Mouse (Mus musculus) retina, postnatal 7 days (tissue): ENCODE data around the gene Phkb.

Source experiments
- DNase-seq: peaks from one replicate; pipeline ENCODE4 v3.0.0-alpha.2; 2012; ENCODE audit warnings: low read depth, low spot score

The Phkb gene

DNA sequence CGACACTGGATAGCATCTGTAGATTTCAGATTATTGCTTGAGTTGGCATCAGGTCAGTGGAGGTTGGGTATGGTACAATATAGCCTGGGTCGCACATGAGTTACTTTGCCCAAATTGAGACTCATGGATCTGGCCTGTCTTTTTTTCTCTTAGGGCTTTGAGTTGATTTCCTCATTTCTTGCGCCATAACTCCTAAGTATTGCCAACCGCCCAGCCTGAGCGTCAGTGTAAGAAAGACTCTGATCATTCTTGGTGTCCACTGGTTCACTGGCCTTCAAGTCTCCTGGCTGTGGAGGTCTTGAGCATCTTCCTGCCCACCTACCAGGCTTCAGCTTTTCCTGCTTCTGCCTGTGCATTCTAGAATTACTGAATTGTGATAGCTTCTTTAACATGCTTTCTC is 104.1 kb downstream of the Phkb start:
- no peak for DNase-seq

DNA sequence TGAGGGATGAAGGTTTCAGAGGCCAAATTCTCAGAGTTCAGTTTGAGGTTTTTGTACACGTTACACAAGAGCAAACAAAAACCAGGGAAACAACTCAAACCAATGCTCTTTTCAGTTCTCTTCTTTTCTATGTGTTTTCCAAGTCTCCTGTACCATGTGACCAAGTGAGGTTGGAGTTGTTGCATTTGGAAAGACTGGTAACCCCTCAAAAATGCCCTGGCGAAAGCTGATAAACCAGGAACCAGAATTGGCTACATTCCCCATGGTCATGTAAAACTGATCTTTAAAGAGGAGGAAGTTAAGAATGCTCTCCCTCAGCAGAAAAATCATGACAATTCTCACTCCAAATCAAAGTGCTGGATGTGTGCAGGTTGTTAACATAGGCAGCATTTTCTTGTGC is 117.6 kb downstream of the Phkb start:
- DNase-seq: no peak

DNA sequence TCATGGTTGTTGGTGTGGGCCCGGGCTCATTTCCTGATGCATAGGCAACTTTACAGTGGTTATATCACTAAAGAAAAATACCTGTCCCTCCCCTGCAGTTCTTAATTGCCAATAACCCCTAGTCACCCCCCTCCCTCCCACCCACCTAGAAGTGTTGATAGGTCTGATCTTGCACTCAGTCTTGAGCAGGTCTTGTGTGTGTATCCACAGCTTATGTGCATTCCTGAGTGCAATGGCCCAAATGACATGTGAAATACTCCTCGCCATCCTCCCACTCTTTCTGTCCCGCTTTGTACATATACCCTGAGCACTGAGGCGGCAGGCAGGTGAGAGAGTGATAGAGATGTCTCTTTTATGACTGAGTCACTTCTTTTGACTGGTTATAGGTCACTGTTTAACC is 119.1 kb downstream of the Phkb start:
- DNase-seq: no peak

DNA sequence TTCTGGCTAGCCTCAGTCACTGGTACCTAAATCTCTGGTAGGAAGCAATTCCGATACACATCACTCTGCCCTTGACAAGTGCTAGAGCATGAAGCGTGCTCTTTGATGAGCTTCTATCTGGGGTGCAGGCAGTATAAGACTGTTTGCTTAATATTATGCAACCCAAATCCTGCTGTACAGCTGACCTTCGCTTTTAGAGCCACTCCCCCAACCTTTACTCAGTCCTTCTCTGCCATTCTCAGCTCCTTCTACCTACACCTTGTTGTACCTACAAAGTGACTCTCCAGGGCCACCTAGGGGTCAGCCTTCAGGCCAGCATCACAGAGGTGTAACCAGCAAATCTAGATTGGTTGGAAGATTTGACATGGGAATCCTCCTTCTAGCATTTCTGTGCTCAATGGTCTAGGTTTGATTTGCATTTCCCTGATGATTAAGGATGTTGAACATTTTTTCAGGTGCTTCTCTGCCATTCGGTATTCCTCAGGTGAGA is 136.9 kb downstream of the Phkb start:
- DNase-seq: no peak

DNA sequence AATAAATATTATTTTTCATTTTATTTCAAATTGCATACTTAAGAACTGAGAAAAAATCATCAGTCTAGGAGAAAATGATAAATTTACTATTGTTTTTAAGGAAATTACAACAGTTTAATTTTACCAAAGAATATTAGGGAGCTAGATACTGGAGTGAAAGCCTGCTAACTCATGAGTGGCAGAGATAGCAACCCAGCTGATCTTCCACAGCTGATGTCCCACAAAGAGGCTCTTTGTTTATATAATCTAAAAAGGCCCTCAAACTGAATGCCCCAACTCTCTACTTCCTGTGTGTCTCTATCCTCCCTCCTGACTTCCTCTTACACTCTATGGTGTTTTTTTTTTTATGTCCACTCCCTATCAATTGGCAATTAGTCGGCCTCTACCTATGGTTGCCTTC is 152.2 kb downstream of the Phkb start:
- DNase-seq: no peak

DNA sequence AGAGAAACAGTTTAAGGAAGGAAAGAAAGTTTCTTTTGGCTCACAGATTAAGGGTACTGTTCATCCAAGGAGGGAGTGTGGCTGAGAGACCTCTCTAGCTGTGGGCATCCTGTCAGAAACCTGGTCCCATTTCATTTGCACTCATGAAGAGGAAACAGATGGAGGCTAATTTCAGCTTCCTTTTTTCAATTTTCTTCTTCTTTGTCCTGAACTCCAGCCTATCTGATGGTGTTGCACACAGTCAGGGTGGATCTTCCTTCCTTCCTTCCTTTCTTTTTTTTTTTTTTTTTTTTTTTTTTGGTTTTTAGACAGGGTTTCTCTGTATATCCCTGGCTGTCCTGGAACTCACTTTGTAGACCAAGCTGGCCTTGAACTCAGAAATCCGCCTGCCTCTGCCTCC is 152.9 kb downstream of the Phkb start:
- DNase-seq: no peak

DNA sequence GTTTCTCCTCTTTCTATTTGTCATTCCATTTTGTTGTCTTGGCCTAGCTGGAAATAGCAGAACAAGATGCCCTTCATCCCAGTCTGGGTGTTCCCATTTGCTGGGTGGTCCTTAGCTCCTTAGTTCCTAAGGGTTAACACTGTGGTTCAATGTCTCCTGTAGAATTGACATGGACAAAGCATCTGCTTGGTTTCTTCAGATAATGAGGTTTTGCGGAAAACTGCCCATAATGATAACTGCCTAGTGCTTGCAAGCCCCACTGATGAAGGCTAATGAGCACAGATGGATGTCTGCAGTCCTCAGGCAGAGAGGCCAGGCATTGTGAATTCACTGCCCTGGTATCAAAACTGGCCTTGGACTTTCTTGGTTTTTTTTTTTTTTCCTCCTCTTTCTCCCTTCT is 155.2 kb downstream of the Phkb start:
- no peak for DNase-seq

DNA sequence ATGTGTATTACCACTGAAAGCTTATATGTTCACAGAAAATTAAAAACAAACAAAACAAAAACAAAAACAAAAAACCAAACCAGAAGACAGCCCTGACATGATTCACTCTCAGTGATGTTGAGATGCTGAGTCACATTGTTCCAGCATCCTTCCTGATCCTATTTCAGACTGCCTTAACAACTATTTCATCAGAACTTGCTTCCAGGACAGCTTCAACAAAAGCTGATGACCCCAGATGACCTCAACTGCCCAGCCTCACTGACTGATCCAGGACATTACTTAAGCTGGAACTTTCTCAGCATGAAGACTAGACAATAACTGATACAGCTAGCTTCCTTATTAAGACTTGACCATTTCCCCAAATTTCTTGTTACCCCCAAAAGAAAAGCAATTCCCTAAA is 165.7 kb downstream of the Phkb start:
- no peak for DNase-seq

DNA sequence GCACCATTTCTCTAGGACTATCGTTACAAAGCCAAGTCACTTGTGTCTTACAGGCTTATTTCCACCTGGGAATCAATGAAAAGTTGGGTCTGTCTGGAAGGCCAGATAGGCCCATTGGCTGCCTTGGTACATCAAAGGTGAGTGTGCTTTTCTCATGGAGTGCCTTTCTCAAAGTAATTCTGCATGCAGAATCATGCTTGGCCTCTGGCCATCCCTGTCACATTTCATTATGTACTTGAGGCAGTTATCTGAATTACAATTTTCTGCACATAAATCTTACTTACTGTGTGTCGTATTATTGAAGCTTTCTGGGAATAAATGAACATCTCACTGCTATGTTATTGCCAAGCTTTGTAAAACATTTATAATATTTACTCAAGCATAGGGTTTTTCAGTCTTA is 176.0 kb downstream of the Phkb start:
- DNase-seq: no peak

DNA sequence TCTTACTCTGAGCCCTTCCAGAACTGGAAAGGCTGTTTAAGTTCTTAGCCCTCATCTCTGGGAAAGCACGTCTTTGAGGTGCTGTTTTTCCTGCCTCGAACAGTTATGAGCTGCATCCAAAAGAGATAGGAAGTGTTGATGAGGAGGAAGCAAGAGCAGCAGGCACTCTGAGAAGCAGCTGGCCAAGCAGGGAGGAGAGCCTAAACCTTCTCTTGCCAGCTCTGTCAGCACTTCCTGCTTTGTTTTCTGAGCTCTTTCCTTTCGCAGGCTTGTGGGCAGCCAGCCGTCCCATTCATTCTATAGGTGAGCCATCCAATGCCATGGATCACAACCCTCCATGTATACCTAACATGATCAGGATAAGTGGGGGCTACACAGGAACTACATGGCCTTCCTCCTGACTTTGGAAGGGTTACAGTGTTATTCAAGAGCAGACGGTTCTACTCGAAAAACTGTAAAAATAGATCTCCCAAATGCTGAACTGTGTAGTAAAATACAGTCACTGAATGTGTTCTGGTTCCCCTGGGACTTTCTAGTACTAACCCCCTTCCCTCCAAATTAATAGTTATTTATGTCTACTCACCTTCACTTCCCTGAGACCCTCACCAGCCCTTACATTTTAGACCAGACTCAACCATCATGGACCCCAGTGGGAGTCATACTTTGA is 188.0 kb downstream of the Phkb start:
- DNase-seq: no peak

DNA sequence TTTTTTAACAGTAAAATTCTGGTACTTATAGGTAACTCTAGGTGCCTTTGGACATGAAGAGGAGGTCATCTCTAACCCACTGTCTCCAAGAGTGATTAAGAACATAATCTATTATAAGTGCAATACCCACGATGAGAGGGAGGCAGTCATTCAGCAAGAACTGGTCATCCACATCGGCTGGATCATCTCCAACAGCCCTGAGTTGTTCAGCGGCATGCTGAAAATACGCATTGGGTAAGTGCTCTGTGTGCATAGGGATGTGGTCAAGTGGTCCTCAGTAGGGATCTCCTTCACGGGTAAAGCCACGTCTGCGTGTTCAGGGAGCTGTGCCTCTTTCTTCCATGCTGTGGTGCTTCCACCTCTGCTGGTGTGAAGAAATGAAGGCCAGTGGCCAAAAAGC is 188.7 kb downstream of the Phkb start:
- no peak for DNase-seq

DNA sequence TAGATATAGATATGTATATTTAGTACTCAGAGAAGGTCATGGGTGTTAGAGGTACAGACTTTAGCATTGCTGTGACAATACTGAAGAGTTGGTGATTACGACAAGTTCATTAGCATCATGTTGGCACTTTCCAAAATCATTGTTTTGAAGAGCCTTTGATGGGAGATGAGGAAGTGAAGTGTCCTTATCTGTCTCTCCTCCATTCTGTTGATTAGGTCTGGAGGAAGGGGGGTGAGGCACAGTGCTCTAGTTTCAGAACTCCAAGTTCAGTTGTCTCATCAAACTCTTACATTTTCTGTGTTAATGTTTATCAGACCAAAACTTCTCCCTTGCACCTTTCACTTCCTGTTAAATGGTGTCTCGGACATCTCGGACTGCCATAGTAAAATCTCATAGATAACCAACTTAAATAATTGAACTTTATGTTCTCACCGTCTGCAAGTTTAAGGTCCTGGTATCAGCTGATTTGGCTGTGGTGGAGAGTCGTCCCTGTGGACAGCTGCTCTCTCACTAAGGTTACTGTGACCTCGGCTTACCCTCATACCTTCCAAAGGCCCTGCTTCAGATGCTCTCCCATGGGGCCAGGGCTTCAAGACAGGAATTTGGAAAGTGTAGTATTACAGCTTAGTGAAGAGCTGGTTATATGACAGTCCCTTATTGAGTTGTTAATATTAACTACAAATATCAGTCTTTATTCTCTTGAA is 194.1 kb downstream of the Phkb start:
- DNase-seq: no peak

DNA sequence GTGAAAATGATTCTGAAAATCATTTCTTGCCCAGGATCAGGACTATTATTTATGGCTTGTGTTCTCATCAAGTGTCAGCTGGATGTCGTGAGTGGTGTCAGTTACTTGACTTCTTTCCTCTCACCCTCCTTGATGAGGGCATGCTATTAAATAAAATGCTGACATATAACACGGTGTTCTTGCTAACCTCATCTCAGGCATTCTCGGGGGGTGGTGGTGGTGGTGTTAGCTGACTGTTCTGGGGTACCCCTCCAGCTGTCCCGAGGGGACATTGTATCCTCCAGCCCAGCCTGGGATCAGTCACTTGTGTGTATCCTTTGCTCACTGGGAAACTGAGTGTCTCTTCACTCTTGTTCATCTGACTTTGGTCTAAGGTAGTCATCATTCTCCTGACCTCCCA is 194.6 kb downstream of the Phkb start:
- no peak for DNase-seq

DNA sequence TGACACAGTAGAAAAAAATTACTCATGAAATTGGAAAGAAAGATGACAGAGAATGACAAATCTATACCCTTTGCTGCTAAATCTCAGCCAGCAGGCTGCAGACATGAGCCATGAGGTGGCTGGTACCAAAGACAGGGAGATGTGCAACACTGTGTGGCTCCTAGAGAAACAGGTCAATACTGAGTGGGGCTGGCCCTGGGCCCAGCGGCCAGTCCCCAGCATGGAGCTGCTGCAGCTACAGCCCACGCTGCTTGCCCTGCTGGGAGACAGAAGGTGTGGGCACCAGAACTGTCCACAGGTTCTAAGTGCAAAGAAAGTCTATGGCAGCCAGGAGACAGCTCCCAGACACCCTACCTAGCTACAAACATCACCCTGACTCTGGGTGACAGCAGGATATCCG is 197.7 kb downstream of the Phkb start:
- no peak for DNase-seq

DNA sequence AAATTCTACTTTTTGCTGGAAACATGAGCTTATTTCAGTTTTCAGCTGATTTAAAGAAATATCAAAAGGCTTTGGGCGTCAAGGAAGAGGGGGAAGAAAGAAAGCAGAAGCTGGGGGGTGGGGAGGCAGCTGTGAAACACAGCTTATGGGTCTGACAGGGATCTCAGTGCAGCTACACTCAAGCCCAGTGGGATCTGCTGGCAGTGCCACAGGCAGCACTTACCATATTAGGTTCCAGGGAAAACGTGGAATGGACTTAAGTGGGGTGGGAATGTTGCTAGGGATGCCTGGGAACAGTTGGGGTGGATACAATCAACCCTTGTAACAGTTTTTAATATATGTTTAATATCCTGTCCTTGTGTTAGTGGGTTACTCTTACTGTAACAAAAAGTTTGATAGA is 201.3 kb downstream of the Phkb start:
- DNase-seq: no peak

DNA sequence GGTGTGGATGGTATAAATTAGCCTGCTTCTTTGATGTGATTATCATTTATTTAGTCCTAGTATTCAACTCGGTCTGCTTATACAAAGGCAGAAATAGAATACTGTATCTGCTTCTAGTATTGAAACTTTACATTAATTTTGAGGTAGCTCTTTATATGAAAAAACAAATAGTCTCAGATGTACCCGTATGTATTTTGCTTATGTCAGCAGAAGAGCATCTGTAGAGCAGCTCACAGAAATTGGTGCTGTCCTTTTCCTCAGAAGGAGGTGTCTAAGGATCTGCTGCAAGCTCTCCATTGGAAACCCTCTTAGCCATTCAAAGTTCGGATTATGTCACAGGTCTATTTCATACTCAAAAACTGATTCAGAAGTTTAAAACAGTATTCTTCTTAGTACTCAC is 210.1 kb downstream of the Phkb start:
- DNase-seq: no peak

DNA sequence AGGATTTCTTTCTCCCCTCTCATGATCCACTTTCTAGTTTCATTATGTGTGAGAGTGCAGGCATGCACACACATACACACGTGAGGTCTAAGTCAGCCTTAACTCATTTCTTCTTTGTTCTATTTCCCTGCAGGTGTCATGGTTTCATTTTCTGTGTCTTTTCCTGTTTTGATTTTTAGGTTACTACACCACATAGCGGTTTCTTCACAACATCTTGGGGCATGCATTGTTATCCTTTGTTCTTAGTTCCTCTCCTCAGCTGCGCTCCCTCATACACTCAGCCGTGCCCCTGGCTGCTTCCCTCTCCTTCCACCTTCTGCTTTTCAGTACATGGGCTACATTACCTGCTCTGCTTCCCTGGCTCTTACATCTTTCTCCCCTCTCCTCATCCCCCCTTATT is 211.2 kb downstream of the Phkb start:
- DNase-seq: no peak

DNA sequence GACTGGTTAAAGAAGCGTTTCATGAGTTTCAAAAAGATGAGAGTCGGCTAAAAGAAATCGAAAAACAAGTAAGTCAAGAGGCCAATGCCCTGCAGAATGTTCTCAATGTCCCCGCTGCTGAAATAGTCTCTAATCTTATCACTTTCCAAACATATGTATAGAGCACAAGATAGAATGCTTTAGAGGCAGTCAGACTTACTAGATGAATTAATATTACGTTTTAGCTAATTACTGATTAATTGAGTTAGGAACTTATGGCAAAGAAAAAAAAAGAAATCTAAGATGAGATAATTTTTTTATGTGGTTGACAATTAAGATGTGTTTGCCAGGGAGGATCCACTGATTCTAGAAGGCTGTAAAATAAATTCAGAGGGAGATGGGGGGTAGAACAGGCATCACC is 217.9 kb downstream of the Phkb start:
- no peak for DNase-seq

DNA sequence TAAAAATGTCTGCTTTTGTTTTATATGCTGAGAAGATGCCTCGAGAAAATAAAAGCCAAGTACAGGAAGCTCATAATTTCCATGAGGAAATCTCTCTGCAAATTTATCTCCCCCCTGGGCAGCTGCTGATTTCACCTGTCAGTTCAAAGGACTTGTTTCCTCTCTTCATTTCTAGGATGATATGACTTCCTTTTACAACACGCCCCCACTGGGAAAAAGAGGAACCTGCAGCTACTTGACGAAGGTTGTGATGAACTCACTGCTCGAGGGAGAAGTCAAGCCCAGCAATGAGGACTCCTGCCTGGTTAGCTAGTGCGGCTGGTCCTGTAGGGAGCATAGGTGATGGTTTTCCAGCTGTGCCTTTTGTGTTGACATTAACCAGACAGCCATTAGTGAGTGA is 218.4 kb downstream of the Phkb start:
- no peak for DNase-seq

DNA sequence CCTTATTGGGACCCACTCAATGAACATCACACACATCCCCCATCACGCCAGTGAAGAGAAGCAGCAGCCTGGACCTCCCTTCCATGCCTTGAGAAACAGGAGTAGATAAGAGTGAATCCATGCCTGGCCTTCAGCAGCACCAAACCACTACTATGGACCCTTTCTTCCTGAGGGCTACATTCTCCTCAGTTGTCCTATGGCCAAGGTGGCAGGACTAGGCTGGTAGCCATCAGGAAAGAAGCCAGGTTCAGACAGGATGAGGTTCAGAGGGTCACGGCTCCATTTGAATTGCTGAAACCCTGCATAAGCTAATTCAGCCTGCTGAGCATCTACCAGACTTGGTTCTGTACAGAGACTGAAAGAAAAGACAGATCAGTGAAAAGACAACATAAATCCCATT is 222.7 kb downstream of the Phkb start:
- no peak for DNase-seq

DNA sequence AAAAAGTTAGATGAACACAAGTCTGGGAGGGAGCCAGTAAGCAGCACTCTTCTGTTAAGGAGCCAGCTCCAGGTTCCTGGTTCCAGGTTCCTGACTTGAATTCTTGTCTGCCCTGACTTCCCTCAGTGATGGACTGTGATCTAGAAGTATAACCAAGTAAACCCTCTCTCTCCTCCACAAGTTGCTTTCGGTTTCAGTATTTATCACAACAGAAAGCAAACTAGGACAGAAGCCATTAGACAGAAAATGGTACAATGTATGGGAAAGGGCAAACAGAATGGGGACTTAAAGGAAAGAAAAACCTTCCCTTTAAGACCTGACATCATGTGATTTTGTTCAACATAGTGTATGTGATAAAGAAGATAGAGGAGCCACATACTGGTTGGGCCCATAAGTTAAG is 238.7 kb downstream of the Phkb start:
- DNase-seq: no peak

DNA sequence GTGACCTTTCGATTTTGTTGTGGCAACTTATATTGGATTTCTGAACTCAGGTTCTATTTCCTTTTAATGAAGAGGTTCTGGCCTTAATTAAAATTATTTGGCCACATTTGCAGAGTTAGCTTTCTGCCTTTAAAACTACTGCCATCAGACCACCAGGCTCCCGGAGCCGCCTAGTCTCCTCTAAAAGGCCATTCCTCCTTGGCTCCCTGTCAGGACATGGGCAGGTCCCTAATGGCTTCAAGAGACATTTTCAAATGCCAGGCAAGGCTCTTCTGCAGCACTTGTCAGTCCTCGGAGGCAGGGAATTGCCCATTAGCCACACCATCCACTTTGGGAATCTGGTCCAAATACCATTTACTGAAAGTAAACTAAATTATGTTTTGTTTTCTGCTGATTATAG is 242.6 kb downstream of the Phkb start:
- no peak for DNase-seq

DNA sequence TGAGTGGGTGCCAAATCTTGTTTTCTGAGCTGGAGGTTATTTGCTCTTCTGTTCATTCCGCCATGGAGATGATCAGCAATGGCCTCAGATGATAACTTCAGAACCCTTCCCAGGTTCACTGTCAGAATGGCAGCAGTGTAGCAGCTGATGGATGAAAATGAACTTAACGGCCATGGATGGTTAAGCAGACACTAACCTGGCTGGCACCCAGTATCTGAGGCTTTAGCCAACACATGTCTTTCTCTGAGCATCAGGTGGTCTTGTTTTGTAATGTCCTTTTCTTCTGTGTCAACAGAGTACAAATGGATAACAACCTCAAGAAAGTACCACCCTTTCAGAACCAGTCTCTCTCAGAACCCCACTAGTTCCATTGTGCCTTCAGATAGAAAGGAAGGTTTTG is 246.0 kb downstream of the Phkb start:
- no peak for DNase-seq

DNA sequence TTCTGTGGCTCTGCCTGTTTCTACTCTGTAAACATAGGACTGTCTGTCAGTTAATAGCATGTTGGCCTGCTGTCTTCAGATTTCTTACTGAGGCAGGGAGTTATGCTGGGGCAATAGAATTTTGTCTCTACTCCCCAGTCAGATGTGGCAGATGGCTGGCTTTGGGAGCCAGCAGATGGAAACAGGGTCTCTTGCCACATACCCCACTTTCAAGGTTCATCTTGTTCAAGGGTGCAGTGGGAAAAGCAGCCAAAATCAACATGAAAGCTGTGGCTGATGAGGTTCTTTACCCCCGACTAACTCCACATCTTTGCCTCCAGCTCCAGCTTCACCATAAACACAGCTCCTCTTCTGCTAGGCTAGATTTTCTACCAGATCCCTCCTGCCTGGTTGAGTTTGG is 246.7 kb downstream of the Phkb start:
- DNase-seq: no peak
